Mouse (Mus musculus) liver, adult 2 months (tissue): Measurements from ENCODE around the gene Glcci1. TPM values are rescaled to one million over a fixed set of nuclear protein-coding genes. Genes with fewer than 3 reads are reported as not detected.

Experiments
- DNase-seq: peaks from one replicate; pipeline ENCODE4 v3.0.0-alpha.2; 2011; ENCODE audit warnings: low read depth, low spot score; ENCODE audit errors: extremely low read depth
- H3K27ac ChIP-seq: fragments of 200-500 bp; replicated peaks from 2 replicates; pipeline ENCODE4 v1.5.1; 2012; ENCODE audit warnings: low read depth, mild to moderate bottlenecking, control low read depth, inconsistent platforms, low read length; ENCODE audit not compliant: insufficient read depth
- H3K27me3 ChIP-seq: fragments of 200-500 bp; 2 replicates; pipeline ENCODE4 v1.6.1; 2012; ENCODE audit warnings: mild to moderate bottlenecking, moderate library complexity, low read length, inconsistent platforms; ENCODE audit not compliant: control insufficient read depth, insufficient read depth
- H3K36me3 ChIP-seq: fragments of 200-500 bp; 2 replicates; pipeline ENCODE4 v1.6.1; 2012; ENCODE audit warnings: low read length, inconsistent platforms; ENCODE audit not compliant: control insufficient read depth, insufficient read depth
- H3K4me1 ChIP-seq: fragments of 200-500 bp; 2 replicates; pipeline ENCODE4 v1.6.1; 2011; ENCODE audit warnings: low read length; ENCODE audit not compliant: control insufficient read depth, insufficient read depth
- H3K4me3 ChIP-seq: fragments of 200-500 bp; 2 replicates; pipeline ENCODE4 v1.5.1; 2011; ENCODE audit warnings: low read depth, mild to moderate bottlenecking, control low read depth, low read length, moderate library complexity; ENCODE audit not compliant: insufficient read depth
- H3K79me2 ChIP-seq: fragments of 200-500 bp; 2 replicates; pipeline ENCODE4 v1.6.1; 2012; ENCODE audit warnings: inconsistent platforms, mild to moderate bottlenecking, low read length, moderate library complexity; ENCODE audit not compliant: control insufficient read depth, insufficient read depth
- H3K9ac ChIP-seq: fragments of 200-500 bp; 2 replicates; pipeline ENCODE4 v1.6.1; 2012; ENCODE audit warnings: low read depth, mild to moderate bottlenecking, control low read depth, inconsistent platforms, low read length
- CTCF ChIP-seq: fragments of 200-500 bp; IDR thresholded peaks from 2 replicates; pipeline ENCODE4 v1.5.1; 2011; ENCODE audit warnings: low read depth, low read length, control low read depth
- POLR2A ChIP-seq: fragments of 200-500 bp; IDR thresholded peaks from 2 replicates; pipeline ENCODE4 v1.6.1; 2011; ENCODE audit warnings: low read length, control low read depth; ENCODE audit not compliant: insufficient read depth; ENCODE audit errors: extremely low read depth
- WGBS: fragments of 180-500 bp; shearing (Covaris S2); methylation state at CpG from one replicate; pipeline ENCODE4 v1.1.7; 2018; 5-methylcytosine and 5-hydroxymethylcytosine counted together
- polyA plus RNA-seq: library from polyadenylated mRNA; depleted of rRNA; stranded (reverse); fragments of >200 nt; gene quantifications from 2 replicates; pipeline ENCODE4 v1.2.3, GENCODE M21; 2012
- total RNA-seq: library from RNA; depleted of rRNA; stranded (reverse); fragments of >200 nt; gene quantifications from 2 replicates; pipeline ENCODE4 v1.2.3, GENCODE M21; 2014

Gene Glcci1
- total and polyA plus RNA-seq, 2 experiments: 1.5 to 2.1 TPM

DNA sequence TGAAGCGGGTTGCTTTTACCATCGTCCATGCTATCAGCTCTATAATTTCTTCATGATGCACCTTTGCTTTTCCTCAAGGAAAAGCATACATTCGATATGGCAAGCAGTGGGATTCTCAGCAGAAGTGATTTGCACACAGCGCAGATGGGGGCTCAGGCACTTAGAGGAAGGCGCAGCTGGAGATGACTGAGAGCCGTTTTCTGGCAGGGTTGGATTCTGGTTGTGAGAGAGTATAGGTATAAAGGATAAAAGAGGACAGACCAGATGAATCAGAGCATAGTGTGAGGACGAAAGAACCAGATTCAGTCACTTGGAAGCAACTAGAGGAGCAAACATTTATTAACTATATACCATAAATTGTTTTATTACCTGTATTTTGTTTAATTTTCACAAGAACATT, 36.4 kb downstream of the Glcci1 start:
- DNase-seq: no peak
- Histone ChIP-seq H3K36me3 (no peaks in the 10 kb centered on the region; the same call in 1 of the 2 replicates), H3K4me3 (no peak overlapping the region), H3K79me2 (no peaks in the 10 kb centered on the region), H3K27ac (no peak overlapping the region), H3K27me3 (no peaks in the 10 kb centered on the region), H3K9ac (no peak overlapping the region), H3K4me1 (no peaks in the 10 kb centered on the region)
- 94% methylated on average over 7 of the region's 7 CpGs for WGBS
- TF ChIP-seq POLR2A (no peak), CTCF (no peak)

DNA sequence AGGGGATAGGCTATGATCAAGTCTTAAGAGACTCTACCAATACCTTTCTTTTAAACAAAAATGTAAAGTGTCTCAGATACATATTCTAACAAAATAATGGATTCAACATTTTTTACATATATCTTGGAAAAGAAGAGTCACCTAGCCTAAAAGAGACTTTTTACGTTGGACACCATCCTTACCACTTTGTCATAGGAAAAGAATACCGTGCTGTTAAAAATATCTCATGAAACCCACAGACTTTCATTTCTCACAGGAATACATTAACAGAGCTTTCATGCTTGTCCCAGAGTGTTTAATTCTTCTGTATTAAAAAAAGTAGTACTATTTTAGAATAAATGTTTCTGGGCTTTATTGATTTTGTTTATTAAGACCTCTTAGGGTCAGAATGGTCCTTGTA, 41.8 kb downstream of the Glcci1 start:
- H3K27me3 ChIP-seq: no peaks in the 10 kb centered on the region
- no peak for DNase-seq
- H3K4me1 ChIP-seq: no peaks in the 10 kb centered on the region
- no peak overlapping the region for H3K27ac ChIP-seq
- H3K36me3 ChIP-seq: no peaks in the 10 kb centered on the region; the same call in 1 of the 2 replicates
- no peaks in the 10 kb centered on the region for H3K79me2 ChIP-seq
- H3K9ac ChIP-seq: no peak overlapping the region
- 95% methylated on average over 2 of the region's 2 CpGs for WGBS
- no peak overlapping the region for H3K4me3 ChIP-seq
- TF ChIP-seq POLR2A (no peak), CTCF (no peak)

DNA sequence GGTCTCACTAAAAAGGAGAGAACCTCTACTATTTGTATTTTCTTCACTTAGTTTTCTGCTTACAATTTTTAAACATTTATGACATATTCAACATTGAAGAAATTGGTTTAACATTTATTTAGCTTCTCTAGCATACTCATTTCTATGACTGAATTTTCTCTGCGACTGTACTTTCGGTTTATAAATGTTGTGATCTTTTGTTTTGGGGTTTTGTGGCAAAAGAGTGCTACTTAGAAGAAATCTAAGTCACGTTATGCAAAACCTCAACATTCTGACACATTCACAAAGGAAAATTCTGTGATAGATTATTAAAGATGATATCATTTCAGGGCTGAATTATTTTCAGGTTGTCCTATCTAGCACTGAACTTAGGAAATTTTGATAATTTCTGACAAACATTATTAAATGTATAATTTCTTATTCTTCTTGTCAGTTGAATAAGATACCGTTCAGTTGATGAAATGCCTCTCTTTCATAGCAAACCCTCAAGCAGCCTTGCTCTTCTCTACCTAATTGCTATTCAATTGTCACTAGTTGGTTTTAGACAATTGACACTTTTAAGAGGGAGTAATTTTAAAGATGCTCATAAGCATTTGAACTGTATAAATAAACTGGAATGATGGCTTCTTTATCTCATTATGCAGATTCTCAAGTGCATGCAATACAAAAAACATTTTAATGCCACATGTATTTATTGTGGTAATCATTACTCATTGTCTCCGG, 47.6 kb downstream of the Glcci1 start:
- peaks cover 3% of the 10 kb centered on the region for H3K36me3 ChIP-seq
- 0 out of 2 replicates have a peak, but pooled peaks cover 1% of the 10 kb centered on the region for H3K4me1 ChIP-seq
- DNase-seq: no peak
- TF ChIP-seq CTCF (no peak), POLR2A (no peak)
- H3K27ac ChIP-seq: no peak overlapping the region
- H3K9ac ChIP-seq: no peak overlapping the region
- no peaks in the 10 kb centered on the region for H3K79me2 ChIP-seq
- no peak overlapping the region for H3K4me3 ChIP-seq
- whole genome bisulfite sequencing: 95% methylated on average over 5 of the region's 5 CpGs
- H3K27me3 ChIP-seq: no peaks in the 10 kb centered on the region

DNA sequence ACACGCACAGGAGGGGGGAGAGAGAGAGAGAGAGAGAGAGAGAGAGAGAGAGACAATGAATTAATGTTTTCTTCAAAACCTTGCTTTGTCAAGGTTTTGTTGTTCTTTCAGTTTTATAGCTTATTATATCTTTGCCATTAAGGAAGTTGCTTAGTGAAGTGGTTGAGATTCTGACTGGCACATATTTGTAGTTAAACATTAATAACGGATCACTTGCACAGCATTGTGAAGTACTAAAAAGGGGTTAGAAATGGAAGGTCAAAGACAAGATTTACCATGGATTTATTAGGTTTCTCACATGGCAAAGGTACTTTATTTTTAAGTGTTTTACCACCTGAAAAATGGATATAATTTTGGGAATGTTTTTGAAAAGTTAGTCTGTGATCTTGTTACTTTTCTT, 51.3 kb downstream of the Glcci1 start:
- Histone ChIP-seq H3K27ac (no peak overlapping the region), H3K79me2 (no peaks in the 10 kb centered on the region), H3K36me3 (peaks cover 3% of the 10 kb centered on the region), H3K4me3 (no peak overlapping the region), H3K4me1 (0 out of 2 replicates have a peak, but pooled peaks cover 1% of the 10 kb centered on the region), H3K9ac (no peak overlapping the region), H3K27me3 (no peaks in the 10 kb centered on the region)
- peak; percentile 47 for DNase-seq
- WGBS: 72% methylated on average over 2 of the region's 2 CpGs
- TF ChIP-seq CTCF (no peak), POLR2A (no peak)

DNA sequence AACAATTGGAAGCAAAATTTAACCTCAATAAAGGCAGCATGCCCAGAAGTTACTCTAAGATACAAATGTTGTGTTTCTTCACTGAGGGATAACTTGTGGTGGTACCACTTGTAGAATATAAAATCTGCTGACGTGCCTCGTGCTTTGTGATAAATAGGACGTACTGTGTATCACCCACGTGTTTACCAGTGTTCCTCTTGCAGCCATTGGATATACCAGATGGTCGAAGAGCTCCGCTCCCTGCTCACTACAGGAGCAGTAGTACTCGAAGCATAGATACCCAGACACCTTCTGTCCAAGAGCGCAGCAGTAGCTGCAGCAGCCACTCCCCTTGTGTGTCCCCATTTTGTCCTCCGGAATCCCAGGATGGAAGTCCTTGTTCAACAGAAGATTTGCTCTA, 73.0 kb downstream of the Glcci1 start:
- H3K36me3 ChIP-seq: peaks cover 11% of the 10 kb centered on the region
- no peaks in the 10 kb centered on the region for H3K27me3 ChIP-seq
- H3K27ac ChIP-seq: no peak overlapping the region
- DNase-seq: no peak
- H3K9ac ChIP-seq: no peak overlapping the region
- no peaks in the 10 kb centered on the region for H3K4me1 ChIP-seq
- H3K79me2 ChIP-seq: no peaks in the 10 kb centered on the region
- no peak overlapping the region for H3K4me3 ChIP-seq
- 95% methylated on average over 9 of the region's 9 CpGs for WGBS
- no peak for TF ChIP-seq CTCF
- no peak for TF ChIP-seq POLR2A

DNA sequence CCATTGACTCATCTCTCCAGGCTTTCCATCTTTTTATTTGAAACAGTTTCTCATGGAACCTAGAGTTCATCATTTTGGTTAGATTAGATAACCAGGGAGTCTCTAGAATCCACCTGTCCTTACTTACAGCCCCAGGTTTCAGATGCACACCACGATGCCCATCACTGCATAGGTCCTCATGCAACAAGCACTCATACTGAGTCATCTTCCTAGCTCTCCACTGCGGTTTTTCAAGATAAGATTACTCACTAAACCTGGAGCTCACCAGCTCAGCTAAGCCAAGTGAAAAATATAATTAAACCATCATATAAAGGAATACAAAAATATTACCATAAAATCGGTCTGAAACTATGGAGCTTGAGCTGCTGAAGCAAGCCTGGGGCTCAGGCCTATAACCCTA, 74.5 kb downstream of the Glcci1 start:
- TF ChIP-seq CTCF (no peak), POLR2A (no peak)
- Histone ChIP-seq H3K4me1 (no peaks in the 10 kb centered on the region), H3K27ac (no peak overlapping the region), H3K27me3 (no peaks in the 10 kb centered on the region), H3K36me3 (peaks cover 11% of the 10 kb centered on the region), H3K9ac (no peak overlapping the region), H3K4me3 (no peak overlapping the region), H3K79me2 (no peaks in the 10 kb centered on the region)
- 93% methylated on average over 3 of the region's 3 CpGs for WGBS
- no peak for DNase-seq
